Mouse (Mus musculus) cerebellum, adult 9-10 months (tissue): ENCODE data around the gene Rims3.

Source experiments
- DNase-seq: peaks from one replicate; pipeline ENCODE4 v3.0.0; 2022

Gene Rims3

GRCm38 (mm10) chr4:120855360-120856060 lies 894 bp downstream of the Rims3 start:
- DNase-seq: peak; percentile 63

- DNase-seq: peak; percentile 47
Measured at GRCm38 (mm10) chr4:120856376-120856775, 1.8 kb downstream of the Rims3 start.

GRCm38 (mm10) chr4:120859865-120860264 lies 5.2 kb downstream of the Rims3 start:
- no peak for DNase-seq

GRCm38 (mm10) chr4:120866211-120866610 lies 11.6 kb downstream of the Rims3 start:
- DNase-seq: no peak

GRCm38 (mm10) chr4:120868246-120868645 lies 13.6 kb downstream of the Rims3 start:
- peak; percentile 77 for DNase-seq

GRCm38 (mm10) chr4:120868988-120869387 lies 14.4 kb downstream of the Rims3 start:
- DNase-seq: peak; percentile 56

- DNase-seq: peak; percentile 45
Measured at GRCm38 (mm10) chr4:120870262-120870748, 15.7 kb downstream of the Rims3 start.

GRCm38 (mm10) chr4:120875961-120876360 lies 21.3 kb downstream of the Rims3 start:
- no peak for DNase-seq

GRCm38 (mm10) chr4:120878728-120879127 lies 24.1 kb downstream of the Rims3 start:
- no peak for DNase-seq

GRCm38 (mm10) chr4:120879386-120879785 lies 24.8 kb downstream of the Rims3 start:
- DNase-seq: no peak

GRCm38 (mm10) chr4:120880731-120881432 lies 26.3 kb downstream of the Rims3 start:
- no peak for DNase-seq

GRCm38 (mm10) chr4:120882002-120882625 lies 27.5 kb downstream of the Rims3 start:
- no peak for DNase-seq

- no peak for DNase-seq
Measured at GRCm38 (mm10) chr4:120885208-120886120, 30.8 kb downstream of the Rims3 start.

- DNase-seq: no peak
Measured at GRCm38 (mm10) chr4:120886131-120886530, 31.5 kb downstream of the Rims3 start.

- DNase-seq: peak; percentile 50
Measured at GRCm38 (mm10) chr4:120886811-120887210, 32.2 kb downstream of the Rims3 start.

GRCm38 (mm10) chr4:120887381-120888112 lies 32.9 kb downstream of the Rims3 start:
- DNase-seq: peak; percentile 89

GRCm38 (mm10) chr4:120888884-120889283 lies 34.3 kb downstream of the Rims3 start:
- peak; percentile 42 for DNase-seq

GRCm38 (mm10) chr4:120890754-120891440 lies 36.3 kb downstream of the Rims3 start:
- DNase-seq: peak; percentile 95

GRCm38 (mm10) chr4:120891960-120892359 lies 37.3 kb downstream of the Rims3 start:
- DNase-seq: peak; percentile 56

GRCm38 (mm10) chr4:120892516-120892915 lies 37.9 kb downstream of the Rims3 start:
- peak; percentile 43 for DNase-seq
